Mouse (Mus musculus): ENCODE data around the gene Scd2.

- TF ChIP-seq CTCF (IDR thresholded peaks at IDR 0.05; ENCODE audit: low read depth), result no peak
- no peak for TF ChIP-seq EP300 (IDR thresholded peaks at IDR 0.05; ENCODE audit: low read depth)
Observed at GRCm38 (mm10) chr19:44335876-44336662, 42.6 kb downstream of the Scd2 start.
